Mouse (Mus musculus) intestine, embryonic 14.5 days (tissue): ENCODE data around the gene Eml3. TPM values are rescaled to one million over a fixed set of nuclear protein-coding genes. Genes with fewer than 3 reads are reported as not detected.

ENCODE experiments used
- ATAC-seq: fragments of 200-750 bp; cut with Nextera tagmentation; replicated peaks from 2 replicates; pipeline ENCODE4 v1.8.0; 2017; ENCODE audit warnings: low read depth, moderate number of reproducible peaks, moderate TSS enrichment, moderate library complexity; ENCODE audit not compliant: low FRiP score, low TSS enrichment
- DNase-seq: peaks from one replicate; pipeline ENCODE4 v3.0.0-alpha.2; 2018; ENCODE audit warnings: low spot score
- H3K27ac ChIP-seq: fragments of 300-500 bp; sonication (generic); 2 replicates; pipeline ENCODE4 v1.5.1; 2014; ENCODE audit warnings: low read depth, mild to moderate bottlenecking, control low read depth
- H3K27me3 ChIP-seq: fragments of 300-500 bp; sonication (generic); replicated peaks from 2 replicates; pipeline ENCODE4 v1.6.1; 2014; ENCODE audit warnings: low read length, control low read depth; ENCODE audit not compliant: control insufficient read depth, insufficient read depth
- H3K36me3 ChIP-seq: fragments of 300-500 bp; sonication (generic); 2 replicates; pipeline ENCODE4 v1.6.1; 2014; ENCODE audit warnings: low read length, control low read depth; ENCODE audit not compliant: control insufficient read depth, insufficient read depth
- H3K4me1 ChIP-seq: fragments of 300-500 bp; sonication (generic); replicated peaks from 2 replicates; pipeline ENCODE4 v1.6.1; 2014; ENCODE audit warnings: low read length, control low read depth, mixed read lengths; ENCODE audit not compliant: control insufficient read depth, insufficient read depth
- H3K4me2 ChIP-seq: fragments of 300-500 bp; sonication (generic); 2 replicates; pipeline ENCODE4 v1.6.1; 2014; ENCODE audit warnings: low read length
- H3K4me3 ChIP-seq: fragments of 300-500 bp; sonication (generic); 2 replicates; pipeline ENCODE4 v1.5.1; 2014; ENCODE audit warnings: low read depth, low read length, control low read depth, mixed read lengths
- H3K9ac ChIP-seq: fragments of 300-500 bp; sonication (generic); 2 replicates; pipeline ENCODE4 v1.6.1; 2014; ENCODE audit warnings: mild to moderate bottlenecking, low read length
- H3K9me3 ChIP-seq: fragments of 300-500 bp; sonication (generic); 2 replicates; pipeline ENCODE4 v1.6.1; 2016; ENCODE audit warnings: low read length, control low read depth; ENCODE audit not compliant: control insufficient read depth
- WGBS: fragments of 180-500 bp; shearing (Covaris S2); extraction: QIAGEN DNeasy Blood & Tissue Kit; methylation state at CpG from one replicate; pipeline ENCODE4 v1.1.7; 2014; 5-methylcytosine and 5-hydroxymethylcytosine counted together
- polyA plus RNA-seq: library from polyadenylated mRNA; unstranded; fragments of >200 nt; fragmentation: Nextera tagmentation; extraction: Ambion mirVana; gene quantifications from 2 replicates; pipeline ENCODE4 v1.2.1, GENCODE M21; 2014

The Eml3 gene
- polyA plus RNA-seq, 1 experiment from 2014 or later = 16.8 TPM

GRCm38 (mm10) chr19:8908531-8908930 is 20.8 kb upstream of the Eml3 start:
- H3K4me2 ChIP-seq = no peak overlapping the region
- H3K4me1 ChIP-seq = no peaks in the 10 kb centered on the region
- H3K27ac ChIP-seq = no peak overlapping the region
- H3K4me3 ChIP-seq = no peak overlapping the region
- no peak for DNase-seq
- ATAC-seq = no peak
- peaks cover 97% of the 10 kb centered on the region for H3K36me3 ChIP-seq
- WGBS = 90% methylated on average over 6 of the region's 6 CpGs
- H3K27me3 ChIP-seq = no peaks in the 10 kb centered on the region
- no peak overlapping the region for H3K9ac ChIP-seq
- H3K9me3 ChIP-seq = no peaks in the 10 kb centered on the region

- Histone ChIP-seq H3K27ac (no peak overlapping the region), H3K9me3 (no peaks in the 10 kb centered on the region), H3K4me1 (no peaks in the 10 kb centered on the region), H3K4me2 (no peak overlapping the region), H3K4me3 (no peak overlapping the region), H3K27me3 (no peaks in the 10 kb centered on the region), H3K36me3 (peaks cover 100% of the 10 kb centered on the region), H3K9ac (no peak overlapping the region)
- no peak for DNase-seq
- WGBS = 93% methylated on average over 5 of the region's 5 CpGs
- ATAC-seq = no peak
Measured at GRCm38 (mm10) chr19:8911810-8912209, 17.5 kb upstream of the Eml3 start.

DNA sequence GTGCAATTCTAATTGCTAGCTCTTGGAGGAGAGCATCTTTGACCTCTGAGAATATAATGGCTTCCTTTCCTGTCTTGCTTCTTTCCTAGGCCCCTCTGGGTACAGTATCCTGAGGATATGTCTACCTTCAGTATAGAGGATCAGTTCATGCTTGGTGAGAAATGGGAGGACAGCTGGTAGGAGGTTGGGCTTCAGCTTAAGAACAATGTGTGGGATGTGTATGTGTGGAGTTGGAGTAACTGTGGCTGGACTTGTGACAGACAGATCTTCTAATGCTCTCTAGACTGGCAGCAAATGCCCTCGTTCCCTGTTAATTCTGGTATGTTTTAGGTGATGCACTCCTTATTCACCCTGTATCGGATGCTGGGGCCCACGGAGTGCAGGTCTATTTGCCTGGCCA is 15.1 kb upstream of the Eml3 start:
- no peak for ATAC-seq
- 95% methylated on average over 3 of the region's 3 CpGs for WGBS
- H3K36me3 ChIP-seq = peaks cover 81% of the 10 kb centered on the region

GRCm38 (mm10) chr19:8919000-8919399 is 10.4 kb upstream of the Eml3 start:
- no peak for ATAC-seq
- 90% methylated on average over 3 of the region's 3 CpGs for WGBS
- no peaks in the 10 kb centered on the region for H3K9me3 ChIP-seq

More for the DNA sequence above, 15.1 kb upstream of the Eml3 start:
- no peaks in the 10 kb centered on the region for H3K27me3 ChIP-seq
- H3K9me3 ChIP-seq = no peaks in the 10 kb centered on the region
- H3K27ac ChIP-seq = no peak overlapping the region
- no peak overlapping the region for H3K4me3 ChIP-seq
- H3K4me2 ChIP-seq = no peak overlapping the region
- DNase-seq = no peak
- no peak overlapping the region for H3K9ac ChIP-seq
- no peaks in the 10 kb centered on the region for H3K4me1 ChIP-seq

GRCm38 (mm10) chr19:8919684-8920072 is 9.7 kb upstream of the Eml3 start:
- H3K27ac ChIP-seq = peak overlapping the region; percentile 86
- no peaks in the 10 kb centered on the region for H3K27me3 ChIP-seq
- ATAC-seq = no peak
- peak overlapping the region; percentile 65 for H3K4me2 ChIP-seq
- no peak for DNase-seq
- H3K36me3 ChIP-seq = peaks cover 38% of the 10 kb centered on the region
- peak overlapping the region; percentile 78 for H3K9ac ChIP-seq
- peaks cover 11% of the 10 kb centered on the region for H3K4me1 ChIP-seq
- WGBS = 70% methylated on average over 6 of the region's 6 CpGs
- H3K4me3 ChIP-seq = peak overlapping the region; percentile 87
- H3K9me3 ChIP-seq = no peaks in the 10 kb centered on the region

More at GRCm38 (mm10) chr19:8919000-8919399, 10.4 kb upstream of the Eml3 start:
- DNase-seq = no peak
- Histone ChIP-seq H3K27me3 (no peaks in the 10 kb centered on the region), H3K4me1 (peaks cover 11% of the 10 kb centered on the region), H3K36me3 (peaks cover 44% of the 10 kb centered on the region), H3K4me2 (no peak overlapping the region), H3K4me3 (no peak overlapping the region), H3K9ac (no peak overlapping the region), H3K27ac (no peak overlapping the region)

- H3K36me3 ChIP-seq = peaks cover 33% of the 10 kb centered on the region
- ATAC-seq (peak; percentile 98), DNase-seq (peak; percentile 95)
- peak within 1 kb of the TSS; percentile 65 for H3K4me2 ChIP-seq
- peak within 1 kb of the TSS; percentile 87 for H3K4me3 ChIP-seq
- 2% methylated on average over 40 of the region's 50 CpGs for WGBS
- H3K9ac ChIP-seq = peak within 1 kb of the TSS; percentile 78
- H3K27ac ChIP-seq = peak within 1 kb of the TSS; percentile 86
- no peaks in the 10 kb centered on the region for H3K9me3 ChIP-seq
- H3K27me3 ChIP-seq = no peaks in the 10 kb centered on the region
- peaks cover 11% of the 10 kb centered on the region for H3K4me1 ChIP-seq
Measured at GRCm38 (mm10) chr19:8920073-8920736, 9.1 kb upstream of the Eml3 start, which contains the start of gene B3gat3. B3gat3 (plus strand) TSS chr19:8920374.

- peaks cover 33% of the 10 kb centered on the region for H3K36me3 ChIP-seq
- H3K4me3 ChIP-seq = peak overlapping the region; percentile 87
- H3K4me2 ChIP-seq = peak overlapping the region; percentile 65
- H3K9ac ChIP-seq = peak overlapping the region; percentile 78
- H3K4me1 ChIP-seq = peaks cover 11% of the 10 kb centered on the region
- H3K9me3 ChIP-seq = no peaks in the 10 kb centered on the region
- DNase-seq (no peak), ATAC-seq (no peak; the same call in 1 of the 2 replicates)
- WGBS = 1% methylated on average over 6 of the region's 6 CpGs
- H3K27ac ChIP-seq = peak overlapping the region; percentile 86
- H3K27me3 ChIP-seq = no peaks in the 10 kb centered on the region
Measured at GRCm38 (mm10) chr19:8920836-8921291, 8.5 kb upstream of the Eml3 start.

DNA sequence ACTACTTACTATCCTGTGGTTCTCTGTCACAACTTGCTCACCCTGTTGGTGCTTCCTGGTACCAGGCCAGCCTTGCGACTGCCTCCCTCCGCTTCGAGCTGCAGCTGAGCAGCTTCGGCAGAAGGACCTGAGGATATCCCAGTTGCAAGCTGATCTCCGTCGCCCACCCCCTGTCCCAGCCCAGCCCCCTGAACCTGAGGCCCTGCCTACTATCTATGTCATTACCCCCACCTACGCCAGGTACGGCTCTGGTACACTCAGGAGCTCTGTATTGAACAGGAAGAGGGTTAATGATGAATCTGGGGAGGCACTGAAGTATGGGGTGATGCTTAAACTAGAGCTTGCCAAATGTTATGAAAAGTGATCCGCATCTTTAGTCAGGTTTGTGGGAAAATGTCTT is 7.6 kb upstream of the Eml3 start:
- Histone ChIP-seq H3K9me3 (no peaks in the 10 kb centered on the region), H3K4me3 (peak overlapping the region; percentile 87; the same call in 1 of the 2 replicates), H3K36me3 (peaks cover 32% of the 10 kb centered on the region), H3K9ac (no peak overlapping the region), H3K27ac (no peak overlapping the region), H3K4me1 (peaks cover 11% of the 10 kb centered on the region), H3K4me2 (peak overlapping the region; percentile 65; the same call in 1 of the 2 replicates), H3K27me3 (no peaks in the 10 kb centered on the region)
- ATAC-seq (no peak), DNase-seq (no peak)
- 80% methylated on average over 9 of the region's 9 CpGs for WGBS

DNA sequence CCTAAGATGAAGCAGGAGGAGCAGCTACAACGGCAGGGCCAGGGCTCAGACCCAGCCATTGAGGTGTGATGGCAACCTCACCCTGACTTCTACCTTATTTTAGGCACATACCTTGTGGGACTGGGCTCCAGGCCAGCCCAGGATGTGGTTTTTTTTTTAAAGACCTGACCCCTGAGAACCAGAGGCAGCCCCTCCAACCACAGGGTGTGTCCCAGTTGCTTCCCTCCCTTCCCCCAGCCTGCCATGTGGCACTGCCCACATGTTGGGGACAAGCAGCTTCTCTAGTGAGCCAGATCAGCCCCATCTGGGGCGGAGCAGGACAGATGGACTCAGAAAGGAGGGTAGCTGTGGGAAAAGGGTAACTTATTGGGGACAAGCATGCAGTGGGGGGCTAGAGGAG is 2.6 kb upstream of the Eml3 start:
- Histone ChIP-seq H3K9ac (no peak overlapping the region), H3K4me3 (no peak overlapping the region), H3K27ac (no peak overlapping the region), H3K36me3 (peaks cover 36% of the 10 kb centered on the region), H3K4me2 (no peak overlapping the region), H3K9me3 (no peaks in the 10 kb centered on the region), H3K27me3 (no peaks in the 10 kb centered on the region), H3K4me1 (peaks cover 16% of the 10 kb centered on the region)
- ATAC-seq (no peak), DNase-seq (no peak)
- 91% methylated on average over 2 of the region's 2 CpGs for WGBS
